Mouse (Mus musculus) stomach, embryonic 14.5 days (tissue): ENCODE results near the gene Gm10722. TPM values are rescaled to one million over a fixed set of nuclear protein-coding genes. Genes with fewer than 3 reads are reported as not detected.
"Not testable (repeated sequence)": the region's sequence is repeated elsewhere in the genome, so short reads cannot be mapped to it uniquely, and the experiment has no call there.

Experiments
- ATAC-seq: fragments of 200-750 bp; cut with Nextera tagmentation; 2 replicates; pipeline ENCODE4 v1.8.0; 2017; ENCODE audit warnings: low read depth, moderate TSS enrichment; ENCODE audit not compliant: insufficient number of reproducible peaks, insufficient read depth, low FRiP score
- H3K27ac ChIP-seq: fragments of 300-500 bp; sonication (generic); 2 replicates; pipeline ENCODE4 v1.5.1; 2014; ENCODE audit warnings: mild to moderate bottlenecking, low read length, moderate library complexity, mixed read lengths
- H3K27me3 ChIP-seq: fragments of 300-500 bp; sonication (generic); 2 replicates; pipeline ENCODE4 v1.6.1; 2014; ENCODE audit warnings: low read length, control low read depth, mixed read lengths; ENCODE audit not compliant: control insufficient read depth, insufficient read depth
- H3K36me3 ChIP-seq: fragments of 300-500 bp; sonication (generic); 2 replicates; pipeline ENCODE4 v1.6.1; 2014; ENCODE audit warnings: mild to moderate bottlenecking, control low read depth, low read length, moderate library complexity, mixed read lengths; ENCODE audit not compliant: control insufficient read depth, insufficient read depth
- H3K4me1 ChIP-seq: fragments of 300-500 bp; sonication (generic); 2 replicates; pipeline ENCODE4 v1.6.1; 2014; ENCODE audit warnings: low read length, control low read depth, mixed read lengths; ENCODE audit not compliant: control insufficient read depth, insufficient read depth
- H3K4me2 ChIP-seq: fragments of 300-500 bp; sonication (generic); replicated peaks from 2 replicates; pipeline ENCODE4 v1.6.1; 2014; ENCODE audit warnings: low read depth, low read length, control low read depth
- H3K4me3 ChIP-seq: fragments of 300-500 bp; sonication (generic); 2 replicates; pipeline ENCODE4 v1.5.1; 2014; ENCODE audit warnings: low read depth, low read length, control low read depth
- H3K9ac ChIP-seq: fragments of 300-500 bp; sonication (generic); replicated peaks from 2 replicates; pipeline ENCODE4 v1.6.1; 2014; ENCODE audit warnings: low read depth, mild to moderate bottlenecking, control low read depth, low read length, moderate library complexity, mixed read lengths
- H3K9me3 ChIP-seq: fragments of 300-500 bp; sonication (generic); 2 replicates; pipeline ENCODE4 v1.6.1; 2016; ENCODE audit warnings: low read depth, low read length, control low read depth; ENCODE audit not compliant: control insufficient read depth
- whole genome bisulfite sequencing: fragments of 180-500 bp; shearing (Covaris S2); extraction: QIAGEN DNeasy Blood & Tissue Kit; methylation state at CpG from one replicate; pipeline ENCODE4 v1.1.7; 2014; 5-methylcytosine and 5-hydroxymethylcytosine counted together
- polyA plus RNA-seq: library from polyadenylated mRNA; unstranded; fragments of >200 nt; fragmentation: Nextera tagmentation; extraction: Ambion mirVana; gene quantifications from 2 replicates; pipeline ENCODE4 v1.2.1, GENCODE M21; 2014

The Gm10722 gene
- polyA plus RNA-seq, 1 experiment from 2014 or later: not detected

- not testable (repeated sequence) for H3K9me3 ChIP-seq, H3K27ac ChIP-seq, H3K36me3 ChIP-seq, H3K4me3 ChIP-seq, H3K9ac ChIP-seq, H3K27me3 ChIP-seq, ATAC-seq, H3K4me2 ChIP-seq, H3K4me1 ChIP-seq
- 85% methylated on average over 2 of the region's 7 CpGs for WGBS
These were observed 11.4 kb downstream of the Gm10722 start for GRCm38 (mm10) chr9:3012054-3012621.

DNA sequence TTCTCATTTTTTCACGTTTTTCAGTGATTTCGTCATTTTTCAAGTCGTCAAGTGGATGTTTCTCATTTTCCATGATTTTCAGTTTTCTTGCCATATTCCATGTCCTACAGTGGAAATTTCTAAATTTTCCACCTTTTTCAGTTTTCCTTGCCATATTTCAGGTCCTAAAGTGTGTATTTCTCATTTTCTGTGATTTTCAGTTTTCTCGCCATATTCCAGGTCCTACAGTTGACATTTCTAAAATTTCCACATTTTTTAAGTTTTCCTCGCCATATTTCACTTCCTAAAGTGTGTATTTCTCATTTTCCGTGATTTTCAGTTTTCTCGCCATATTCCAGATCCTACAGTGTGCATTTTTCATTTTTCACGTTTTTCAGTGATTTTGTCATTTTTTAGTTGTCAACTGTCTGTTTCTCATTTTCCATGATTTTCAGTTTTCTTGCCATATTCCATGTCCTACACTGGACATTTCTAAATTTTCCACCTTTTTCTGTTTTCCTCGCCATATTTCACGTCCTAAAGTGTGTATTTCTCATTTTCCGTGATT lies 12.1 kb downstream of the Gm10722 start, which contains the start of gene Gm10721:
Gene Gm10721, plus strand, starts transcription at position 408 of the 547 bp plus-strand sequence.
- peak; percentile 57 for ATAC-seq
- not testable (repeated sequence) for H3K4me2 ChIP-seq, H3K4me3 ChIP-seq, H3K4me1 ChIP-seq, H3K36me3 ChIP-seq, H3K9me3 ChIP-seq, H3K9ac ChIP-seq, H3K27me3 ChIP-seq, H3K27ac ChIP-seq
- WGBS: no CpG with 5 or more reads among the region's 11 CpGs

GRCm38 (mm10) chr9:3015354-3015753 lies 14.6 kb downstream of the Gm10722 start, which contains the start of gene Gm10720:
Gm10720 (plus strand) TSS chr9:3015654.
- H3K4me1 ChIP-seq, H3K4me2 ChIP-seq, H3K4me3 ChIP-seq, H3K9me3 ChIP-seq, H3K27me3 ChIP-seq, H3K36me3 ChIP-seq, H3K27ac ChIP-seq, H3K9ac ChIP-seq, ATAC-seq: not testable (repeated sequence)
- 67% methylated on average over 4 of the region's 9 CpGs for WGBS

DNA sequence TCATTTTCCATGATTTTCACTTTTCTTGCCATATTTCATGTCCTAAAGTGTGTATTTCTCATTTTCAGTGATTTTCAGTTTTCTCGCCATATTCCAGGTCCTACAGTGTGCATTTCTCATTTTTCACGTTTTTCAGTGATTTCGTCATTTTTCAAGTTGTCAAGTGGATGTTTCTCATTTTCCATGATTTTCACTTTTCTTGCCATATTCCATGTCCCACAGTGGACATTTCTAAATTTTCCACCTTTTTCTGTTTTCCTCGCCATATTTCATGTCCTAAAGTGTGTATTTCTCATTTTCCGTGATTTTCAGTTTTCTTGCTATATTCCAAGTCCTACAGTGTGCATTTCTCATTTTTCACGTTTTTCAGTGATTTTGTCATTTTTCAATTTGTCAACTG lies 15.2 kb downstream of the Gm10722 start:
- H3K36me3 ChIP-seq, H3K4me1 ChIP-seq, H3K4me2 ChIP-seq, H3K27me3 ChIP-seq, H3K4me3 ChIP-seq, H3K27ac ChIP-seq, H3K9ac ChIP-seq, ATAC-seq, H3K9me3 ChIP-seq: not testable (repeated sequence)
- 67% methylated on average over 4 of the region's 6 CpGs for WGBS

- H3K27ac ChIP-seq, ATAC-seq, H3K9me3 ChIP-seq, H3K4me2 ChIP-seq, H3K4me1 ChIP-seq, H3K36me3 ChIP-seq, H3K4me3 ChIP-seq, H3K9ac ChIP-seq, H3K27me3 ChIP-seq: not testable (repeated sequence)
- 67% methylated on average over 1 of the region's 9 CpGs for WGBS
These were observed 16.4 kb downstream of the Gm10722 start, which contains the start of gene Gm10719 for GRCm38 (mm10) chr9:3017108-3017507. Gm10719 (plus strand) TSS chr9:3017408.

DNA sequence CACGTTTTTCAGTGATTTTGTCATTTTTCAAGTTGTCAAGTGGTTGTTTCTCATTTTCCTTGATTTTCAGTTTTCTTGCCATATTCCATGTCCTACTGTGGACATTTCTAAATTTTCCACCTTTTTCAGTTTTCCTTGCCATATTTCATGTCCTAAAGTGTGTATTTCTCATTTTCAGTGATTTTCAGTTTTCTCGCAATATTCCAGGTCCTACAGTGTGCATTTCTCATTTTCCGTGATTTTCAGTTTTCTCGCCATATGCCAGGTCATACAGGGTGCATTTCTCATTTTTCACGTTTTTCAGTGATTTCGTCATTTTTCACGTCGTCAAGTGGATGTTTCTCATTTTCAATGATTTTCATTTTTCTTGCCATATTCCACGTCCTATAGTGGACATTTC lies 18.2 kb downstream of the Gm10722 start:
- not testable (repeated sequence) for H3K36me3 ChIP-seq, ATAC-seq, H3K4me2 ChIP-seq, H3K9ac ChIP-seq, H3K4me3 ChIP-seq, H3K4me1 ChIP-seq, H3K27me3 ChIP-seq, H3K27ac ChIP-seq, H3K9me3 ChIP-seq
- 67% methylated on average over 8 of the region's 9 CpGs for WGBS

GRCm38 (mm10) chr9:3019835-3020727 lies 19.4 kb downstream of the Gm10722 start:
- WGBS: 80% methylated on average over 11 of the region's 19 CpGs
- ATAC-seq: peak; percentile 71; the same call in 1 of the 2 replicates
- not testable (repeated sequence) for H3K27ac ChIP-seq, H3K4me3 ChIP-seq, H3K9ac ChIP-seq, H3K36me3 ChIP-seq, H3K9me3 ChIP-seq, H3K27me3 ChIP-seq, H3K4me1 ChIP-seq, H3K4me2 ChIP-seq

DNA sequence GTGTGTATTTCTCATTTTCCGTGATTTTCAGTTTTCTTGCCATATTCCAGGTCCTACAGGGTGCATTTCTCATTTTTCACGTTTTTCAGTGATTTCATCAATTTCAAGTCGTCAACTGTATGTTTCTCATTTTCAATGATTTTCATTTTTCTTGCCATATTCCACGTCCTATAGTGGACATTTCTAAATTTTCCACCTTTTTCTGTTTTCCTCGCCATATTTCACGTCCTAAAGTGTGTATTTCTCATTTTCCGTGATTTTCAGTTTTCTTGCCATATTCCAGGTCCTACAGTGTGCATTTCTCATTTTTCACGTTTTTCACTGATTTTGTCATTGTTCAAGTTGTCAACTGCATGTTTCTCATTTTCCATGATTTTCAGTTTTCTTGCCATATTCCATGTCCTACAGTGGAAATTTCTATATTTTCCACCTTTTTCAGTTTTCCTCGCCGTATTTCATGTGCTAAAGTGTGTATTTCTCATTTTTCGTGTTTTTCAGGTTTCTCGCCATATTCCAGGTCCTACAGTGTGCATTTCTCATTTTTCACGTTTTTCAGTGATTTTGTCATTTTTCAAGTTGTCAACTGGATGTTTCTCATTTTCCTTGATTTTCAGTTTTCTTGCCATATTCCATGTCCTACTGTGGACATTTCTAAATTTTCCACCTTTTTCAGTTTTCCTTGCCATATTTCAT lies 21.7 kb downstream of the Gm10722 start:
- not testable (repeated sequence) for H3K36me3 ChIP-seq, H3K9ac ChIP-seq, H3K4me1 ChIP-seq, H3K9me3 ChIP-seq, H3K27me3 ChIP-seq, ATAC-seq, H3K27ac ChIP-seq, H3K4me2 ChIP-seq, H3K4me3 ChIP-seq
- 72% methylated on average over 9 of the region's 13 CpGs for WGBS
